Mouse (Mus musculus): Measurements from ENCODE around the gene Numbl.
A peak's percentile ranks its signal among the peaks of the same experiment; 100 is the strongest.

Gene Numbl

DNA sequence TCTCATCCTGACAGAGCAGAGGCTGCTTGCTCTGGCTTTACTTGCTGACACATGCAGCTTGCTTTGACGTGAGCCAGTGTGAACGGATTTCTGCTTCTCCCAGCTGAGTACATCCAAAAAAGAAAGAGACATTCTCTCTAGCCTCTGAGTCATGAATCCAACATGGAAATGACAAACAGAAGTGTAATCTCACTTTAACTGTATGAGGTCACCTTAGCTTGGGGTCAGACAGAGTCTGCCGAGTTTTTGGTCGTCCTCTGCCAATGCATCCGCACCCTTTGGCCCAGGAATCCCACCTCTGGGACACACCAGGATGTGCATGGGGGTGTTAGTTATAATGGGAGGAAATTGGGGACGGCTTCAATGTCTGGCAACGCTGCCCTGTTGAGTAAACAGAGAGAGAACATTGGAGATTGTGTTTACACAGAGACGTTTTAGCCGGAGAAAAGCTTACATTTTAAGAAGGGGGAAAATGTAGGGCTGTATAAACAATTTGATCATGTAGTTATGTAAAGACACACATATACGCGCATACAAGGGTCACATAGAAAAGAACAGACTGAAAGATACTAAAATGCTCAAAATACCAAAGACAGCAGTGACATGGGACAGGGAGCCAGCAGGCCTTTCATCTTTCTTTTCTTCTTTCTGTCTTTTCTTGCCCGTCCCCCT, 33.7 kb downstream of the Numbl start:
- DNase-seq (ENCODE audit: low read depth, low spot score): no peak

DNA sequence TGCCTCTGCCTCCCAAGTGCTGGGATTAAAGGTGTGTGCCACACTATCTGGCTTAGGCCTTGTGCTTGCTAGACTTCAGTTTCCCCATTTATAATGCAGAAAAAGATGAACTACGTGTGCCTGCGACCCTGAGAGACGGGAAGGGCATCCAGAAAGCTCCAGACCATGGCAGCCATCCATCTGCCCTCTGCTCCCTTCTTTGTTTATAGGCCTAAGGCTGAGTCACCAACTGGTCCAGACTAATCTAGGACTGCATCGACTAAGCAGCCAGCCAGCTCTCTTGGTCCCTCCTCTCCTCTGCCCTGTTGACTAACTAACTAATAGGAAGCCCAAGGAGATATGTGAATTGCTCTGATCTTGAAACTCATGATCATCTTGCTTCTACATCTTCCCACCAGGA, 37.7 kb downstream of the Numbl start:
- DNase-seq (ENCODE audit: low read depth, low spot score): no peak

DNA sequence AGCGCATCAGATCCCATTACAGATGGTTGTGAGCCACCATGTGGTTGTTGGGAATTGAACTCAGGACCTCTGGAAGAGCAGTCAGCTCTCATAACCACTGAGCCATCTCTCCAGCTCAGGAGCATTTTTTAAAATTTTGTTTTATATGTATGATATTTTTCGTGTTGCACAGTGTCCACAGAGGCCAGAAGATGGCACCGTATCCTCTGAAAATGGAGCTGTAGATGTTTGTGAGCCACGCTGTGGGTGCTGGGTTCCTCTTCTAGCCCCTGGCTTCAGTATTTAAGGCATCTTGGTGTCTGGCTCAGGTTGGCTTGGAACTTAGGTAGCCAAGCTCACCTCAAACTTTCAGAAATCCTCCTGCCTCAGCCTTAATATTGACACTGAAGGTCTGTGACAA, 38.3 kb downstream of the Numbl start:
- no peak for DNase-seq (ENCODE audit: low read depth, low spot score)

DNA sequence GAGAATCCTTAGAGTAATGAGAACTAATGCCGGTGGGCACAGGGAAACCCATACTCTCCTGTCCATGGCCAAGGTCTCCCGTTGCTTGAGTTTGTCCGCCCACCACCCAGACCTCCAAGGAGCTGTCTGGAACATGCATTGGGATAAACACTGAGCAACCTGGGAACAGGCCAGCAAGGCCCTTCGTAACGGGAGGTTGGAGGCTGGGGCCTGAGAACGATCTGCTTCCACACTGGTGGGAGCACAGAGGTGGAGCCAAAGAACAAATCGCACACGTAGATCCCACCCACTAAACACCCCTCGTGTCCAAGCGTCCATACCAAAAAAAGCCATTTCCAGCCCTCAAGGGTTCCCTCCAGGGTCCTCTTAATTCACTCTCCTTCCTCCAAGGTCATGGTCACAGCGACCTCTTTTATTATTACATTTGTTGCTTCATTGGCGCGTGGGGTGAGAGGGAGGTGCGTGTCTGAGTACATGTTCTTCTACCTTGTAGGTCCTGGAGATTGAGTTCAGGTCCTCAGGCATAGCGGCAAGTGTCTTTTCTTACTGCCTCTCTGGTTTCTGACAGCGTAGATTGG, 39.9 kb downstream of the Numbl start:
- DNase-seq (ENCODE audit: low read depth, low spot score): no peak

DNA sequence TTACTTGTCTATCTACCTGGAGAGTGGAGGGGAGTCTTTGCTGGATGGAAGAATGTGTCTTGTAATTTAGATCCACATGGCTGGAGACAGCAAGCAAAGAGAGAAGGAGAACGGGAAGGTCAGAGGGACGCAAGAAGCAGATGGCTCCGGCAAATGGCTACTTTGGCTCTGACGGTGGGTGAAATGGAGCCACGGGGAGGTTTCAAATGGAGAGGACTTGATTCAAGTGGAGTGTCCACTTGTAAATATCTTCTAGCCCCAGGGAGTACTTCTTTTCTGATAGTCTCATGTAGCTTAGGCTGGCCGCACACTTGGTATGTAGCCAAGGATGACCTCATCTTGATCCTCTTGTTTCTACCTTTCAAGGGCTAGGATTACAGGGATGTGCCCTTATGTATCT, 40.6 kb downstream of the Numbl start:
- DNase-seq (ENCODE audit: low read depth, low spot score): no peak

DNA sequence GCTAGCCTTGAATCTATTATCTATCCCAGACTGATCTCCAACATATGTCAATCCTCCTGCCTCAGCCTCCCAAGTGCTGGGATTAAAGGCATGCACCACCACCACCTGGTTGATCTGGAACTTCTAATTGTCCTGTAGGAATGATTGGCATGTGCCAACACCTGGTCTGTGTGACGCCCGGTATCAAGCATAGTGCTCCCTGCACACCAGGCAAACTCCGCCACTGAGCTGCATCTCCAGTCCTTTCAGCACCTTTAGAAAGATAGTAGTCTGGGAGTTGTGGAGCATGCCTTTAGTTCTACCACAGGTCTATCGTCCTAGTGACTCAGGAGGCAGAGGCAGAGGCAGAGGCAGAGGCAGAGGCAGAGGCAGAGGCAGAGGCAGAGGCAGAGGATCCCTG, 42.1 kb downstream of the Numbl start:
- DNase-seq (ENCODE audit: low read depth, low spot score): no peak

DNA sequence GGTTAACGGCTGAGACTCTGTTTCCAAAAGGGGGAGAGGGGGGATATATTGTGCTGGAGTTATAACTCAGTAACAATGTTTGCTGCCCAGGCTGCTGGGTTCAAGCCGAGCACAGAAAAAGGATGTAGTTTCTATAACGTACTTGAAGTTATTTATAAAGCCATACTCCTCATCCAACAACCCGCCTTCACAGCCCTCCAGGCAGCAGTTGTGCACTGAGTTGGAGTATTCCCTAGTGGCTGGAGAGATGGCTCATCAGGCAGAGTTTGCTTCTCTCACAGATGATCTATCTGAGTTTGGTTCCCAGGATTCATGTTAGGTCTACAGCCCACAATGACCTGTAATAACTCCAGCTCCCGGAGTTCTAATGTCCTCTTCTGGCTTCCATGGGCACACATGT, 42.6 kb downstream of the Numbl start:
- no peak for DNase-seq (ENCODE audit: low read depth, low spot score)

DNA sequence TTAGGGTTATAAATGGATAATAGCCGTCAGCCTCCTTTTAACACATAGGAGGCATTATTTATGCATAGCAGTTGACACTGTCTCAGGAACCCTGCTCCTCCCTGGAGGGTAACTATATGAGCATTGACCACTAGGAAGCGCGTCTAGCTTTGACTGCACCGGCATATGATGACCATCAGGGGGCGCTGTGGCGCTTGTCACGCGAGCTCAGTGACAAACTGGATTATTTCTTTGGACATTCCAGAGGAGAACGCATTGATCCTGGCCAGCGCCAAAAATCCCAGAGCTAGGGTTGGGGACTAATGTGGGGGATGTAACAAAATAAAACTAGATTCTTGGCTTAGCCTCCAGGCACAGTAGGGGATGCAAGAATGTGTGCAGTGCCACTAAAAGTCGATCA, 43.9 kb downstream of the Numbl start:
- DNase-seq (ENCODE audit: low read depth, low spot score): peak; percentile 61

DNA sequence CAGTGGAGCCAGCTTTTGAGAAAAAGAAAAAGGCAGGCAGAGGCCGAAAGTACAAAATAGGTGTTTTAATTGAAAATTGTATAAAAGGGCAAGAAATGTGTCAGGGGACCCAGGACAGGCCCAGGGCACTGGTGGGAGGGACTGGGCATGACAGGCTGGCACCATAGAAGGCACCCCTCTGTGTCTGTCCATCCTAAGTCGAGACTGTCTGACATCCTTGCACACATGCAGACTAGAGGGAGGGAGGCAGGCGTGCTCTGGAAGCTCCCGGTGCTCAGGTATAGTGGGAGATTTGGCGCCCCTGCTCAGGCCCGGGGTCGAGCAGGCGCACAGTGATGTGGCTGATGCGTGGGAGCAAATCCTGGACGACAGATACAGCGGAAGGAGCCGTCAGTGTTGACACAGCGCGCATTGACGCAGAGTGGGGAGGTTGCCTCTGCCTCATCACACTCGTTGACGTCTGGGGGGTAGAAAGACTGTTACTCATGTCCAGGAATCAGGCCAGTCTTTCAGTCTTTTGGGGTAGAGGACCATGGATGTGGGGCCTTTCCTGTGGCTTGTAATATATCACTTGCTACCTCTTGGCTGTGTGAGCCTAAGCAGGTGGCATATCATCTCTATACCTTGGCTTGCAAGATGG, 47.0 kb downstream of the Numbl start:
- DNase-seq (ENCODE audit: low read depth, low spot score): no peak

DNA sequence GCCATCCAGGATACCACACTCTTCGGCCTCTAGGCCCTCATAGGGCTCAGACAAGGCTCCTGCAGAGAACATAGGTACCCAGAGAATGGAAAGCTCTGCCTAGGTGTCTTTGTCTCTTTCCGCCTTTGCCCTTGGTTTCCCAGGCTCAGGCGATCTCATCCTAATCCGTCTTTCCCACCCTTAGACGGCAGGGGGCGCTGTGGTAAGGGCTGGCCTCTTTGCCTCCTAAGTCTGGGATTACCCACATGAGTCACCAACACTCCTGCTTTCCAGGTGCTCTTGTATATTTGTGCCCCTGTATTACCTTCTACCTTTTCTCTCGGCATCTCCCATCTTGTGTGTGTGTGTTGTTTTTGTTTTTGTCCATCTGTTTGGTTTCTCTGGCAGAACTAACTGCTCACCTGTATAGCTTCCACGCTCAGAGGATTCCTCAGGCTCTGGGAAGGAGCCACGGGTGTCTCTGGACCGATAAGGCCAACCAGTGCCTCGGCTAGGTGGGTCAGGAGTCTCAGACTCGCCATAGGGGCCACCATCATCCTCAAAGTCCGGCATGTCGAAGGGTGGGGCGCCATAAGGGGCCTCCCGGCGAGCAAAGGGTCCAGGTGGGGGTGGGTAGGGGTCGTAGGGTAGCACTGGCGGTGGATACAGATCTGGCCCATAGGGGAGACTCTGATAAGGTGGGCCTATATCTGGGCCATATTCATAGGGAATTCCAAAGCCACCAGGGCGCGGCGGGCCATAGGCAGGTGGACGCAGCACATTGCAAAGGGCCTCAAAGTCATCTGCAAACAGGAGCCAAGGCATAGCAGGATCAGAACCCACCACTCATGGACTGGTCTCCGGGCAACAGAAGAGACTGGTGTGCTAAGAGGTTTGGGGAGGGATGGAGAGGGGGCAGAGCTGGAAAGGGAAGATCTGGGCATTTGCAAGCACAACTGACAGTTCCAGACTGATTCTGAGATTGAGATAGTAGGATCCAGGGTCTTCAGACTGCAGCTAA, 48.2 kb downstream of the Numbl start:
- DNase-seq (ENCODE audit: low read depth, low spot score): no peak

DNA sequence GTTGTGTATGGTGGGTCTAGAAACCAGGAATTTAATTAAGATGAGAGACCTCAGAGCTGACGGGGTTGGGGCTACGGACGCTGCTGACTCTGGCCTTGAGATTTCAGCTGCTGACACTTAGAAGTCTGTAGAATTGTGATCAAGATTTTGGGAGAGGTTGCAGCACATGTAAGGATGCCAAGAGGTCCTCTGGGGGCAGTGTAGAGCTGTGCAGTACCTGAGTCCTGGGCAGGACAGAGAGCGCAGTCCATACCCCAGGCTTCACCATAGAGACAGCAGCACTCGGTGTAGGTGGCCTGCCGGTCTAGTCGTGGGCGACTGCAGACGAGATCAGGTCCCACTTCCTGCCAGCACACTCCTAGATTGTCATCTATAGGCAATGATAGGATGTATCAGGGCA, 49.3 kb downstream of the Numbl start:
- no peak for DNase-seq (ENCODE audit: low read depth, low spot score)

DNA sequence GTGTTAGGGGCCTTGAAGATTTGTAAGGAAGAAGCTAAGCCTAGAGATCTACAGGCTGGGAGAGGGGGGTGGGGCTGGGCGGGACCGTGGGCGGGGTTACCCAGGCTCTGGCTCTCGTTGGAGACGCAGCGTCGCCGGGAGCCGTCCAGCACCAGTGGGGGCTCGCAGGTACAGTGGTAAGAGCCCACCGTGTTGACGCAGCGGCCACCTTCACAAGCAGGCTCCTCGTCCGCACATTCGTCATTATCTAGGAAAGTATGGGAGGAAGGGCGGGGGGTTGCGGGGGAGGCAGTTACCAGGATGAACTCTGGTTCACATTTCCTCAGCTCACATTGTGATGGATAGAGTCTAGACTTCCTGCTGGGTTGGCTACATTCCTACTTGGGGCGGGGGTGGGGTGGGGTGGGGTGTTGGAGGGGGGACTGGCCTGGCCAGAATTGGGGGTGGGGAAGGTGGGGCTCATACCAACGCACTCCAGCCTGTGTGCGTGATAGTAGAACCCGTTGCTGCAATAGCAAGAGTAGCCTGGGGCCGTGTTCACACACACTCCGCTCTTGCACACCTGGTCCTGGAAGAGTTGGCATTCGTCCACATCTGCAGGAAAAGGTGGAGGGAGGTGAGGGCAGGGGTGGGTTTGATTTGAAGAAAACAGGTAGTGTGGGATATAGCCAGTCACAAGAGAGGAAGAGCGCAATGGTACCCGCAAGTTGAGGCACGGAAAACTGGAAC, 50.8 kb downstream of the Numbl start:
- no peak for DNase-seq (ENCODE audit: low read depth, low spot score)

DNA sequence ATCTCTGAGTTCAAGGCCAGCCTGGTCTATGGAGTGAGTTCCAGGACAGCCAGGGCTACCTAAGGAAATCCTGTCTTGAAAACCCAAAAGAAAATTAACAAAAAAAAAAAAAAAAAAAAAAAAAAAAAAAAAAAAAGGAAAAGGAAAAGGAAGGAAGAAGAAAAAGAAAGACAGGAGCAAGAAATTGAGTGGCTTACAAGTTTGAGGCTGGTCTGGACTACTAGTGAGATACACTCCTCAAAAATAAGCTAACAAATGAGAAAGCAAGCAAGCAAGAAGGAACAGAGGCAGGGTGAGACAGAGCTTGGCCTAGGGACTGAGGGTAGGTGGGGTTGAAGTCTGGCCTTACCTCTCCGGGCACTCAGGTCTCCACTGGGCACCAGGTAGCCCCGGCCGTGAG, 51.6 kb downstream of the Numbl start:
- no peak for DNase-seq (ENCODE audit: low read depth, low spot score)

DNA sequence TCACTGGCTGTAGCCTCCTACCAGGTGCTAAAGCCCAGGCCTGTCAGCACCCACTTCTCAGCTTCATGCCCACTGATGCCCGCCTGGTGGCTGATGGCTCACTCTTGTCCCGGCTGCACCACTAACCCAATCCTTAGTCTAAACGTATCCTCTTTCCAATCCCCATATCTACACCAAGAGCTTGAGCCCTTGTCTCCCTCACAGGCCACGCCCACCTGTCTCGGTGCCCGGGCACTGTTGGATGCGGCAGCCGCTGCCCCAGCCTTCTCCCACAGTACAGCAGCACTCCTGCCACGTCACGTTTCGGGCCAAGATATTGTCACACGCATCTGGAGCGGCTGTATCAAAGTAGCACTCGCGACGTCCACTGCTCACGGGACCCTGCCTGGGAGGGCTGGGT, 52.1 kb downstream of the Numbl start:
- no peak for DNase-seq (ENCODE audit: low read depth, low spot score)

DNA sequence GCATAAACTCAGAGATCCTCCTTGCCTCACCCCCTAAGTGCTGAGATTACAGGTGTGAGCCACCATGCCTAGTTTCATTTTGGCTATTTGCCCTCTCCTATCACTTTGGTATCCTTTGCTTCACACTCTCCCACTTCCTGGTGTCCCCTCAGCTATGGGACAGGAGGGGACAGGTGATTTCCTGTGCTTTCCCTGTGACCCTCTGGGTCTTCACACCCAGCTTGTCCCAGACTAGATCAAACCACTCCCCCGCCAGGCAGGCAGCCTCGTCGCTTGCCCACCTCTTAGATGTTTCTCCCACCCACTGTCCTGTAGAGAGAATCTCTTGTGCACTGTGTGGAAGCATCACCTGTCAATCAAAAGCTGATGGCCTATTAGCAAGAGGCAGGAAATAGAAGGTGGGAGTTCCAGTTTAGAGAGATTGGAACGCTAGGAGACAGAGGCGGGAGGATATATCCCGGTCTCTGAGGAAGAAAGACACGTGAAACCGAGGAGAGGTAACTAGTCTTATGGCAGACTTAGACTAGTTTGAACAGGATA, 52.8 kb downstream of the Numbl start:
- no peak for DNase-seq (ENCODE audit: low read depth, low spot score)

DNA sequence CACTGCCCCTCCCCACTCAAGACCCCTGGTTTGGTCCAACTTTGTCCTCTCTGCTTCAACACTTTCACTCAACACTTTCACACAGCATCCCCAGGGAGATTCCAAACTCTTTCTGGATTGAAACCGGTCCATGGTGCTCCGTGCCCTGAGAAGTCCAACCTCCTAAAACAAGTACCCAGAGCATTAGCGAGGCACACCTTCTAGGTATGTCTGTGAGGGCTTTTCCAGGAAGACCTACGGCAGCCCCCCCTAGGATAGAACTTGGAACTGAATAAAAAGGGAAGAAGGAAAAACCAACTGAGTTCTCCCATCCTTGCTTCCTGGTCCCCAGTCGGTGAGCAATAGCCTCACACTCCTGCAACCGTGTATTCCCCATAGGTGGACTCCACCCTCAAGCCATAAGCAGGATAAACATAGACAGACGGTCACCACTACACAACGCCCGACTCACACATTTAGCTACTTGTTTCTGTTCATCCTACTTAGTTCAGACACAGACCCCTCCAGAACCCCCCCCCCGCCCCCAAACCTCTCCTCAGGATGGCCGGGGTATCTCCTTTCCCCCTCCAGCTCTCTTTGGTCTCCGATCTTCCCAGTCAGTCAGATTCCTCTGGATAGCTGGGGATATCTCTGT, 53.5 kb downstream of the Numbl start:
- no peak for DNase-seq (ENCODE audit: low read depth, low spot score)

DNA sequence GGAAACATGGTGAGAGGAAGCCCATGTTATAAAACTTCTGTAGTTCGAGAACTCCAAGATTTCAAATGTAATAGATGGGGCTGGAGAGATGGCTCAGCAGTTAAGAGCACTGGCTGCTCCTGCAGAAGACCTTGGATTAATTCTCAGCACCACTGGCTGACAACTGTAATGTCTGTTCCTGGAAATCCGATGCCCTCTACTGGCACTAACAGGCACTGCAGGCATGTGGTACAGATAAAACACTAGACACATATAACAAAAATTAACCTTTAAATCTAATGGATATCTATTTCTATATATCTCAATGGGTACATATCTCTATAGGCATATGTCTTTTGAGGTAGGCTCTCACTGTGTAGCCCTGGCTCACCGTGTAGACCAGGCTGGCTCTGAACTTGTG, 56.2 kb downstream of the Numbl start:
- no peak for DNase-seq (ENCODE audit: low read depth, low spot score)

DNA sequence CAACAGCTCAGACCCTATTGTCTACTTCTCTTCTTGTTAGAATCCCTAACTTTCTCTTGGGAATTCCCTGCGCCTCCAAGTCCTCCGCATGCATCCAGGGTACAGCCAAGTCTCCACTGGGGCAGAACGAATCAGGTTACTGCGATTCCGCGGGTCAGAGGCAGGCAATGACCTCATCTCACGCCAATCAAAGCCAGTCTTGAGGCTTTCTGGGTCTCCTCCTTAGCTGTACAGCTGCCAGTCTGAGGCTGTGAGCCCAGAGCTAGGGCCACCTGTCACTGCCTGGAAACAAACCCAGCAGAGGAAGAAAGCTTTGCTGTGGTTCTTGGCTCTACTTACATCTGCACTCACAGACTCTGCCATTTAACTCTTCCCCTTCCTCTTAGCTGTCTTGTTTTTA, 57.7 kb downstream of the Numbl start:
- no peak for DNase-seq (ENCODE audit: low read depth, low spot score)

DNA sequence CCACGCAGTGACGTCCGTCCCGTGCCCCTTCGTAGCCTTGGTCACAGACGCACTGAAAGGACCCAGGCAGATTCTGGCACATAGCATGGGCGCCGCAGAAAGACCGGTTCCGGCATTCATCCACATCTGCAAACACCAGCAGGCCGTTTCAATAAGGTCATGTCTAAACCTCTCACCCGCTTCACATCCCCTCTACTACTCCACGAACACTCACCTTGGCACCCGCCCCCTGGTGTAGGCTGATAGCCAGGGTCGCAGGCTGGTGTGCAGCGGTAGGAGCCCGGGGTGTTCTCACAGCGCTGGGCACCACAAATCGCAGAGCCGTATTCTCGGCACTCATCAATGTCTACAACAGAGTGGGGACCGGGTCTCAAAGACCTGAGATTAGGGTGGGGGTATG, 61.2 kb downstream of the Numbl start:
- DNase-seq (ENCODE audit: low read depth, low spot score): no peak

DNA sequence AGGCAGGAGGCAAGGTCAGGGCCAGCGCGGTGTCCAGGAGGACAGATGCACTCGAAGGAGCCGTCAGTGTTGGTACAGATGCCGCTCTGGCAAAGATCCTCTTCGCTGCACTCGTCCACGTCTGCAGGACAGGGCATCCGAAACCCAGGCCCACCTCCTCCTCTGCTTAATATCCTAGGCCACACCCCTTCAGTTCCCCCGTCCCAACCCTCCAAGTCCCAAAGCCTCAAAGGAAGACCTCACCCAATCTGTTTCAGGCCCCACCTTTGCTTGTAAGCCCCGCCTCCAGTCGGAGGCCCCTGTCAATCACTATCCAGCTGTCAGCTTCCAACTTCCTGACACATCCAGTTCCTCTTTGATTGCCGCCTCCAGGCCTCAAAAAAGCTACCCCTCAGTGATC, 64.1 kb downstream of the Numbl start:
- no peak for DNase-seq (ENCODE audit: low read depth, low spot score)

DNA sequence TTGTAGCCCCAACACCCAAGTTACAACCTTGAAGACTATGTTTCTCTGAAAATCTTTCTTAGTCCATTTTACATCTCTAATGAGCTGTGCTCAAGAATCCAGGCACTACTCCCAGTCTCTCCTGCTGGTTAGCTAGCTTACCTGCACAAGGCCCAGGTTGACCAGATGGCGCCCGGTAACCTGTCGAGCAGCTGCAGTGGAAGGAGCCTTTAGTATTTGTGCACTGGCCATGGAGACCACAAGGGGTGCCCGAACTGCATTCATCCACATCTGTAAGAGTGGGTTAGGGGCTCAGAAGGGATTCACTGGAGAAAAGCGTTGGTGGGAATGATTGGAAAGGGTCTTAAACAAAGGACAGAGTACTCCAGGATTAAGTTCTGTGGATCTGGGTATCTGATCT, 64.8 kb downstream of the Numbl start:
- DNase-seq (ENCODE audit: low read depth, low spot score): no peak
